Mouse (Mus musculus) c-Kit-positive CD71-positive TER-119-positive erythroid progenitor cells, embryonic 14.5 days (primary cell): ENCODE data around the gene AW549877.

ENCODE experiments used
- DNase-seq: peaks from one replicate; pipeline ENCODE4 v3.0.0-alpha.2; 2013; ENCODE audit warnings: low spot score

AW549877 gene

GRCm38 (mm10) chr15:3982732-3983131 is 12.8 kb downstream of the AW549877 start:
- no peak for DNase-seq

- DNase-seq = no peak
Observed at GRCm38 (mm10) chr15:3979871-3980270, 15.7 kb downstream of the AW549877 start.

GRCm38 (mm10) chr15:3979061-3979848 is 16.3 kb downstream of the AW549877 start, which contains the start of gene Fbxo4:
Gene Fbxo4 (minus strand): TSS chr15:3979573.
- peak; percentile 69 for DNase-seq

- DNase-seq = no peak
Observed at GRCm38 (mm10) chr15:3978279-3978678, 17.3 kb downstream of the AW549877 start.

GRCm38 (mm10) chr15:3973300-3973699 is 22.2 kb downstream of the AW549877 start:
- DNase-seq = no peak

- no peak for DNase-seq
Observed at GRCm38 (mm10) chr15:3970193-3970592, 25.4 kb downstream of the AW549877 start.

- DNase-seq = no peak
Observed at GRCm38 (mm10) chr15:3969743-3970142, 25.8 kb downstream of the AW549877 start.

GRCm38 (mm10) chr15:3962251-3962650 is 33.3 kb downstream of the AW549877 start:
- no peak for DNase-seq

- DNase-seq = no peak
Observed at GRCm38 (mm10) chr15:3960094-3960493, 35.5 kb downstream of the AW549877 start.

GRCm38 (mm10) chr15:3957982-3958381 is 37.6 kb downstream of the AW549877 start:
- DNase-seq = peak; percentile 28

- no peak for DNase-seq
Observed at GRCm38 (mm10) chr15:3954971-3955370, 40.6 kb downstream of the AW549877 start.

GRCm38 (mm10) chr15:3938132-3938531 is 57.4 kb downstream of the AW549877 start:
- no peak for DNase-seq

GRCm38 (mm10) chr15:3936056-3936455 is 59.5 kb downstream of the AW549877 start:
- no peak for DNase-seq

GRCm38 (mm10) chr15:3933466-3933865 is 62.1 kb downstream of the AW549877 start:
- DNase-seq = no peak
